Mouse (Mus musculus) kidney, adult 2 months (tissue): ENCODE data around the gene Ltbp1.

Source experiments
- CTCF ChIP-seq: fragments of 200-500 bp; conservative IDR thresholded peaks from 2 replicates; pipeline ENCODE4 v1.5.1; 2011; ENCODE audit warnings: low read depth, mild to moderate bottlenecking, control low read depth, low read length, moderate library complexity, mixed read lengths; ENCODE audit not compliant: insufficient read depth, insufficient read length
- POLR2A ChIP-seq: fragments of 200-500 bp; IDR thresholded peaks from one replicate; pipeline ENCODE4 v1.6.1; 2011; ENCODE audit warnings: low read depth, low read length, control low read depth

- no peak for TF ChIP-seq POLR2A
- TF ChIP-seq CTCF = no peak
These were observed 29.0 kb upstream of the Ltbp1 start for GRCm38 (mm10) chr17:74976167-74976985.
